Mouse (Mus musculus) liver, adult 2 months (tissue): ENCODE measurements at regions not wholly inside any gene's neighbourhood (a gene's known extent, or its start where the extent isn't known, plus 50 kb on each side); places are given as distances from the start of the nearest gene placed in this dataset.

Source experiments
- CTCF ChIP-seq: fragments of 200-500 bp; IDR thresholded peaks from 2 replicates; pipeline ENCODE4 v1.5.1; 2011; ENCODE audit warnings: low read depth, low read length, control low read depth
- POLR2A ChIP-seq: fragments of 200-500 bp; IDR thresholded peaks from 2 replicates; pipeline ENCODE4 v1.6.1; 2011; ENCODE audit warnings: low read length, control low read depth; ENCODE audit not compliant: insufficient read depth; ENCODE audit errors: extremely low read depth

DNA sequence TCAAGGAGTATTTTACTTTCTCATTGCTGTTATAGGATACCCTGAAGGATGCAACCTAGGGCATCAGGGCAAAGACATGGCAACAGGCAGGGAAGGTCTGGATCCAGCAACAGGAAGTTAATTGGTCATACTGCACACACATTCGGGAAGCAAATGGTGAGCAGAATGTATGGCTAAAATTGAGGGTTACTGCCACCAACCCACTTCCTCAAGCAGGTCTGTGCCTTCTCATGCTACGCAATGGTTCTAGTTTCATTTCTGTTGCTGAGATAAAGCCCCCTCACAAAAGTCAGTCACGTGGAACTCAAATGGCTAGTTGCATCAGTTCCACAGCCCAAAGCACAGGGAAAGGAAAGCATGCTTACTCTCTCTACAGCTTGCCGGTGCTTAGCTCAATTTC lies 260.5 kb upstream of the Mad2l1 start:
- TF ChIP-seq CTCF (no peak), POLR2A (no peak)
